Mouse (Mus musculus) C3H10T1/2 (cell line): ENCODE results near the gene Ccpg1os. TPM values are rescaled to one million over a fixed set of nuclear protein-coding genes. Genes with fewer than 3 reads are reported as not detected.

Experiments used
- polyA plus RNA-seq, 2 experiments: library from polyadenylated mRNA; unstranded; fragments of >200 nt; fragmentation: generic; extraction: Trizol; gene quantifications; one replicate each; pipeline ENCODE4 v1.2.1; 2012; ENCODE audit warnings: missing spikeins in 2 of 2

Ccpg1os gene
- polyA plus RNA-seq = 10 to 100 TPM in 1 of 2 experiments, under 1 TPM in 1; 0.98 to 11.3 TPM

GRCm38 (mm10) chr9:72985250-72986220 is at the start of gene Ccpg1os, which contains the start of gene Ccpg1:
TSS of gene Ccpg1os (minus strand) at chr9:72985382.
TSS of gene Ccpg1 (plus strand) at chr9:72985429.

DNA sequence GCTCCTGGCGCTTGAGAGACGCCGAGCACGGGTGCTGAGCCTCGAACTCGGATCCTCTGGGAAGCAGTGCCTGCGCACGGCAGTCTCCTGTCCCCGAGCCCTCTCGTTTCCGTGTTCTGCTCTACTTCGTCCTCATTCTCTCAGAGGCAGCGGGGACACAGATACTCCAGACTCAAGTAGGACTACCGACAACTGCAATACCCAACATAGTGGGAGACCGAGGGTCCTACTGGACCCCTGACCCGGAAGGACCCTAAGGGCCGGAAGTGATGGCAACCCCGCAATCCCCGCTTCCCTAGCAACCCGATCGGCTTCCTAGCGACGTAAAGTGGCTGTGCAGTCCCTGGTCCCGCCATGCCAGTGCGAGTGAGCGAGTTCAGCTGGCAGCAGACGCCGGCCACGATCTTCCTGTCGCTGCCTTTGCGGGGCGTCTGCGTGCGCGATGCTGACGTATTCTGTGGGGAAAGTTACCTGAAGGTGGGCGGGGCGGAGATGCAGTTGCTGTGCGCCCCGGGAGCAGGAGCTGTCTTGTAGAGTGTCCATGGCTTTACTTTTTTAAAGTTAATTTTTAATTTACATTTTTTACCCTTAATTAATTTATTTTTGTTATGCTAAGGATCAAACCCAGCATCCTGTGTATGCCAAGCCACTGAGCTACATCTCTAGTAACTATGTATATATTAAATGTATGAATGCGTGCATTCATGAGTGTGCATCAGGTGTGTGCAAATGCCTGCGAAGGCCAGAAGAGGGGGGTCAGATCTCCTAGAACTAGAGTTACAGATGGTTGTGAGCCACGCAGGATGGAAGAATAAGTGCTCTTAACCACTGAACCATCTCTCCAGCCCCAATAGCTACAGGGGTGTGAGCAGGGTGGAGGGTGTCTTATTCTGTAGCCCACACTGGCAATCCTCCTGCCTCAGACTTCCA is 26.4 kb downstream of the Ccpg1os start, which contains the start of the genes Dyx1c1 and Gm44503:
Gene Dyx1c1 (plus strand): TSS at position 265 of the 930 bp plus-strand sequence.
Gene Gm44503 (plus strand): TSS at position 332 of the 930 bp plus-strand sequence.

Other genes with a start within 250 kb of the Ccpg1os start
- gene Prtg, start 178.5 kb downstream of the Ccpg1os start, polyA plus RNA-seq = under 1 TPM; 0.07 to 0.44 TPM
- gene Pygo1, start 59.7 kb downstream of the Ccpg1os start, polyA plus RNA-seq = 1 to 10 TPM in 1 of 2 experiments, under 1 TPM in 1; 0.26 to 3.9 TPM
- under 1 TPM in 1 of 2 experiments, not detected in 1; 0.44 TPM for gene Dyx1c1, start 26.6 kb downstream of the Ccpg1os start, polyA plus RNA-seq
- gene Gm44503, start 26.5 kb downstream of the Ccpg1os start, polyA plus RNA-seq = under 1 TPM in 1 of 2 experiments, not detected in 1; 0.02 TPM
- gene Ccpg1, start within 50 bp of the Ccpg1os start, polyA plus RNA-seq = 10 to 100 TPM in 1 of 2 experiments, under 1 TPM in 1; 0.97 to 10.6 TPM
- gene Pigb, start 55.0 kb upstream of the Ccpg1os start, polyA plus RNA-seq = 1 to 10 TPM; 1.7 to 7.0 TPM
- under 1 TPM in 1 of 2 experiments, not detected in 1; 0.02 TPM for gene Rab27a, start 59.5 kb upstream of the Ccpg1os start, polyA plus RNA-seq
- not detected for gene Khdc3, start 116.5 kb upstream of the Ccpg1os start, polyA plus RNA-seq
- not detected for gene Gm20509, start 117.1 kb upstream of the Ccpg1os start, polyA plus RNA-seq
- 10 to 100 TPM; 13.1 to 41.0 TPM for gene Rsl24d1, start 128.0 kb upstream of the Ccpg1os start, polyA plus RNA-seq